Mouse (Mus musculus): ENCODE results near the gene Fam89a. TPM values are rescaled to one million over a fixed set of nuclear protein-coding genes. Genes with fewer than 3 reads are reported as not detected.

The Fam89a gene
- polyA plus RNA-seq, 1 experiment = 1.5 TPM

DNA sequence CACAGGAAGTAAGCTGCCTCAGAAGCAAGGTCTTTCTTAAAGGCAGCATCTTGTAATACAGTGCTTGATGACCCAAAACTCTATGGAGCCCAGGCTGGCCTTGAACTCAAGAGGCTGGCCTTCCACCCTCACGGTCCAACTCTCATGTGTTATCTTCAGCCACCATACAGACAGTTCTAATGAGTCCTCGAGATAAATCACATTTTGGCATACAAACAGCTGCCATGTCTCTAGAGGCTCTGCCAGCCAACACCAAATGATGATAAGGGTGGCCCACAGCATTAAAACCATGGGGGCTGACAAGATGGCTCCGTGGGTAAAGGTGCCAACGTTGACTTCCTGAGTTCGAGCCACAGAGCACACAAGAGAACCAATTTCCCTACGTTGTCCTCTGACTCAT is 38.4 kb downstream of the Fam89a start:
- peaks cover 2% of the 10 kb centered on the region for H3K79me3 ChIP-seq (ENCODE audit: low read depth)
- TF ChIP-seq FOSL1 (IDR thresholded peaks at IDR 0.05; ENCODE audit: insufficient read depth, low read length, poor library complexity, severe bottlenecking) (no peak), CTCF (IDR thresholded peaks at IDR 0.05; ENCODE audit: control insufficient read depth, insufficient read depth, insufficient read length) (no peak), CEBPB (IDR thresholded peaks at IDR 0.05; ENCODE audit: low read depth) (no peak), MAX (IDR thresholded peaks at IDR 0.05) (no peak), MYOG (IDR thresholded peaks at IDR 0.05; ENCODE audit: control insufficient read depth, extremely low read depth, insufficient read length) (no peak)
- no peak overlapping the region for H3K4me3 ChIP-seq (ENCODE audit: insufficient read depth, poor library complexity, severe bottlenecking)
- H3K79me2 ChIP-seq (ENCODE audit: control insufficient read depth, insufficient read depth) = no peaks in the 10 kb centered on the region
- no peak overlapping the region for H3ac ChIP-seq (ENCODE audit: control insufficient read depth, insufficient read length, low read depth)
- H3K36me3 ChIP-seq (ENCODE audit: control insufficient read depth, insufficient read depth) = peaks cover 42% of the 10 kb centered on the region
- H3K27me3 ChIP-seq (ENCODE audit: control insufficient read depth, insufficient read depth, insufficient read length) = no peaks in the 10 kb centered on the region

DNA sequence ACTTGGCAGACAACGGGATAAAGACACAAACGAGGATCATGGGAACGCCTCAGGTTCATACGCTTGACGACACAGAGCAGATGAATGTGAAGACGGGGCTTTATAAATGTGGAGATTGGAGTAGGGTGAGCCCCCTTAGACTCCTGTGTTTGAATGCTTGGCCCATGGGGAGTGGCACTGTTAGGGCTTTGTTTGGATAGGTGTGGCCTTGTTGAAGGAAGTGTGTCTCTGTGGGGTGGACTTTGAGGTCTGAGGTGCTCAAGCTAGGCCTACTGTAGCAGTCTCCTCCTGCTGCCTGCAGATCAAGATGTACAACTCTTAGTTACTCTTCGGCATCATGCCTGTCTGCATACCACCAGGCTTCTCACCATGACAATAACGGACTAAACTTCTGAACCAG is 45.8 kb downstream of the Fam89a start:
- no peaks in the 10 kb centered on the region for H3K79me2 ChIP-seq (ENCODE audit: control insufficient read depth, insufficient read depth)
- TF ChIP-seq USF1 (IDR thresholded peaks at IDR 0.05; ENCODE audit: low read depth) (no peak), MAX (IDR thresholded peaks at IDR 0.05) (no peak), FOSL1 (IDR thresholded peaks at IDR 0.05; ENCODE audit: insufficient read depth, low read length, poor library complexity, severe bottlenecking) (no peak), MYOG (IDR thresholded peaks at IDR 0.05; ENCODE audit: control insufficient read depth, extremely low read depth, insufficient read length) (no peak), CTCF (IDR thresholded peaks at IDR 0.05; ENCODE audit: control insufficient read depth, insufficient read depth, insufficient read length) (no peak), CEBPB (IDR thresholded peaks at IDR 0.05; ENCODE audit: low read depth) (no peak), MYOD1 (IDR thresholded peaks at IDR 0.05; ENCODE audit: control insufficient read depth, insufficient read length, low read depth) (no peak)
- H3K27me3 ChIP-seq (ENCODE audit: control insufficient read depth, insufficient read depth, insufficient read length) = no peaks in the 10 kb centered on the region
- H3ac ChIP-seq (ENCODE audit: control insufficient read depth, insufficient read length, low read depth) = no peak overlapping the region
- H3K79me3 ChIP-seq (ENCODE audit: low read depth) = no peaks in the 10 kb centered on the region
- H3K36me3 ChIP-seq (ENCODE audit: control insufficient read depth, insufficient read depth) = peaks cover 36% of the 10 kb centered on the region
- H3K4me3 ChIP-seq (ENCODE audit: insufficient read depth, poor library complexity, severe bottlenecking) = no peak overlapping the region

DNA sequence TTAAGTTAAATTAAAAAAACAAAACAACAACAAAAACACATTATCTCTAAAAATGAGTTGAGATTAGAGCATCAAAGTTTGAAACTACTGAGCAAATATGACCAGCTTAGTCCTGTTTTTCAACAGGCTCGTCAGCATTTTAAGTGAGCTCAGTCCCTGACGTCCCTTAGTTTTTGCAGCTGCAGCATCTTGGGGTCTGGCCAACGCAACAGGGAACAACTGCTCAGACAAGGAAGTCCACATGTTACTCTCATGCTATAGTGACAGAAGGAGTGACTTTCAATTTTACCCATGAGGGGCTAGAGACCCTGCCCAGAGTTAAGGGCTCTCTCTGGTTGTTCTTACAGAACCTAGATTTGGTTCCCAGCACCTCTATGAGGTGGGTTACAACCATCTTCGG is 47.3 kb downstream of the Fam89a start:
- TF ChIP-seq MAX (IDR thresholded peaks at IDR 0.05) (no peak), USF1 (IDR thresholded peaks at IDR 0.05; ENCODE audit: low read depth) (no peak), CEBPB (IDR thresholded peaks at IDR 0.05; ENCODE audit: low read depth) (no peak), FOSL1 (IDR thresholded peaks at IDR 0.05; ENCODE audit: insufficient read depth, low read length, poor library complexity, severe bottlenecking) (no peak), CTCF (IDR thresholded peaks at IDR 0.05; ENCODE audit: control insufficient read depth, insufficient read depth, insufficient read length) (no peak), MYOD1 (IDR thresholded peaks at IDR 0.05; ENCODE audit: control insufficient read depth, insufficient read length, low read depth) (no peak), MYOG (IDR thresholded peaks at IDR 0.05; ENCODE audit: control insufficient read depth, extremely low read depth, insufficient read length) (no peak)
- Histone ChIP-seq H3K36me3 (ENCODE audit: control insufficient read depth, insufficient read depth) (peaks cover 26% of the 10 kb centered on the region), H3K79me3 (ENCODE audit: low read depth) (no peaks in the 10 kb centered on the region)

DNA sequence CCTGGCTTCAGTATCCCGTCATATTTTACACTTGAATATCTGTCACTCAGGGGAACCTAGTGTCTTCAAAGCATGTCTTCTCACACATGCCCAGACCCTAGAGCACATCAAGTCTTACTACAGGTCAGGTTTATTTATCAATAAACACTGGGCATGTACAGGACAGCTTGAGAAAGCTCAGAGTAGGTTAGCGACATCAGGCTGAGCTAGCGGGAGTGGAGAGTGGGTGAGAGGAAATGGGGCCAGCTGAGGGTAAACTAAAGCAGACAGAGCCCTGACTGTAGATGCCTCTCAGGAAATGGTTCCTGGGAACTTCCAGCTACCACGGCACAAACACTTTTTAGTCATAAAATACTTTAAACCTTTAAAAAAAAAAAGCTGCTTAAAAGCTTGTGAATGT is 48.1 kb downstream of the Fam89a start:
- H3K27me3 ChIP-seq (ENCODE audit: control insufficient read depth, insufficient read depth, insufficient read length) = no peaks in the 10 kb centered on the region
- H3ac ChIP-seq (ENCODE audit: control insufficient read depth, insufficient read length, low read depth) = no peak overlapping the region
- TF ChIP-seq CTCF (IDR thresholded peaks at IDR 0.05; ENCODE audit: control insufficient read depth, insufficient read depth, insufficient read length) = no peak
- no peak for TF ChIP-seq MYOD1 (IDR thresholded peaks at IDR 0.05; ENCODE audit: control insufficient read depth, insufficient read length, low read depth)
- TF ChIP-seq MYOG (IDR thresholded peaks at IDR 0.05; ENCODE audit: control insufficient read depth, extremely low read depth, insufficient read length) = no peak
- TF ChIP-seq MAX (IDR thresholded peaks at IDR 0.05) = no peak
- TF ChIP-seq CEBPB (IDR thresholded peaks at IDR 0.05; ENCODE audit: low read depth) = no peak
- TF ChIP-seq USF1 (IDR thresholded peaks at IDR 0.05; ENCODE audit: low read depth) = no peak
- no peak for TF ChIP-seq FOSL1 (IDR thresholded peaks at IDR 0.05; ENCODE audit: insufficient read depth, low read length, poor library complexity, severe bottlenecking)
- no peaks in the 10 kb centered on the region for H3K79me3 ChIP-seq (ENCODE audit: low read depth)
- H3K79me2 ChIP-seq (ENCODE audit: control insufficient read depth, insufficient read depth) = no peaks in the 10 kb centered on the region
- no peak overlapping the region for H3K4me3 ChIP-seq (ENCODE audit: insufficient read depth, poor library complexity, severe bottlenecking)
- H3K36me3 ChIP-seq (ENCODE audit: control insufficient read depth, insufficient read depth) = peaks cover 22% of the 10 kb centered on the region

More for the DNA sequence above, 47.3 kb downstream of the Fam89a start:
- no peak overlapping the region for H3ac ChIP-seq (ENCODE audit: control insufficient read depth, insufficient read length, low read depth)
- H3K79me2 ChIP-seq (ENCODE audit: control insufficient read depth, insufficient read depth) = no peaks in the 10 kb centered on the region
- H3K4me3 ChIP-seq (ENCODE audit: insufficient read depth, poor library complexity, severe bottlenecking) = no peak overlapping the region
- H3K27me3 ChIP-seq (ENCODE audit: control insufficient read depth, insufficient read depth, insufficient read length) = no peaks in the 10 kb centered on the region

DNA sequence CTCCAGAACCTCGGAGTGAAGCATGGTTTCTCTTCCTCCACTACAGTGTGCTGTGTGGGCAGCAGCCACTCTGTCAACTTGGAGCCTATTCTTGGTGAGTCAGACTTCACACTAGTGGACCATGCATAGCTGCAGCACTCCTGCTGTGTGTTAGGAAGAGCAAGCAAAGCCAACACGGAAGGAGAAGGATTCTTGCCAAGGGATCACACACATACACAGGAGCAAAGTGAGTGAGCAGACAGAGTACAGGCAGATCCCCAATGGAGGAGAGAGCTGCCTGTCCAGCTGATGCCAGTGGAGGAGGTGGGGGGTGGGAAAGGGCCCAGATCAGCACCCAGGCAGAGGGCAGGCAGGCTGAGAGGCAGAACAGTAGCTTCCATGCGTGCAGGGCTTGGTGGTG is 49.4 kb downstream of the Fam89a start:
- Histone ChIP-seq H3K79me2 (ENCODE audit: control insufficient read depth, insufficient read depth) (no peaks in the 10 kb centered on the region), H3ac (ENCODE audit: control insufficient read depth, insufficient read length, low read depth) (no peak overlapping the region), H3K79me3 (ENCODE audit: low read depth) (no peaks in the 10 kb centered on the region), H3K4me3 (ENCODE audit: insufficient read depth, poor library complexity, severe bottlenecking) (no peak overlapping the region), H3K27me3 (ENCODE audit: control insufficient read depth, insufficient read depth, insufficient read length) (no peaks in the 10 kb centered on the region), H3K36me3 (ENCODE audit: control insufficient read depth, insufficient read depth) (peaks cover 25% of the 10 kb centered on the region)
- no peak for TF ChIP-seq CTCF (IDR thresholded peaks at IDR 0.05; ENCODE audit: control insufficient read depth, insufficient read depth, insufficient read length)
- no peak for TF ChIP-seq USF1 (IDR thresholded peaks at IDR 0.05; ENCODE audit: low read depth)
- TF ChIP-seq MYOG (IDR thresholded peaks at IDR 0.05; ENCODE audit: control insufficient read depth, extremely low read depth, insufficient read length) = no peak
- no peak for TF ChIP-seq CEBPB (IDR thresholded peaks at IDR 0.05; ENCODE audit: low read depth)
- TF ChIP-seq MAX (IDR thresholded peaks at IDR 0.05) = no peak

DNA sequence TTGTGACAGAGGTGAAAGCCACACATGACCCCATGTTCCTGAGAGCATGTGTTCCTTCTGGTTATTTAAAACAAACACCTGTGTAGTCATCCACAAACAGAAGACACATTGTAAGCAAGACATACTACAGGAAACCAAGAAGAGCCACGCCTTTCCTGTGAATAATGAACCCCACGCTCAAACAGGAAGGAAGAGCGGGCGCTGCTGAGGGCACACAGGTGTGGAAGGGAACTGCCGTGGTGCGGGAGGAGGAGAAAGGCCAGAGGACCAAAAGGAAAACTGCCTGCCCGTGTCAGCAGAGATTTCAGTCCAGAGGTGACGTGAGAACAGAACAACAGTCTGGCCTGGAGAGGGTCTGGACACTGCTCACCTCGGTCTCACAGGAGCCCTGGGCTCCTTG is 50.6 kb downstream of the Fam89a start:
- Histone ChIP-seq H3ac (ENCODE audit: control insufficient read depth, insufficient read length, low read depth) (no peak overlapping the region), H3K79me3 (ENCODE audit: low read depth) (no peaks in the 10 kb centered on the region), H3K36me3 (ENCODE audit: control insufficient read depth, insufficient read depth) (peaks cover 17% of the 10 kb centered on the region), H3K79me2 (ENCODE audit: control insufficient read depth, insufficient read depth) (no peaks in the 10 kb centered on the region), H3K4me3 (ENCODE audit: insufficient read depth, poor library complexity, severe bottlenecking) (no peak overlapping the region), H3K27me3 (ENCODE audit: control insufficient read depth, insufficient read depth, insufficient read length) (no peaks in the 10 kb centered on the region)
- no peak for TF ChIP-seq MYOD1 (IDR thresholded peaks at IDR 0.05; ENCODE audit: control insufficient read depth, insufficient read length, low read depth)
- no peak for TF ChIP-seq FOSL1 (IDR thresholded peaks at IDR 0.05; ENCODE audit: insufficient read depth, low read length, poor library complexity, severe bottlenecking)
- no peak for TF ChIP-seq CTCF (IDR thresholded peaks at IDR 0.05; ENCODE audit: control insufficient read depth, insufficient read depth, insufficient read length)
- TF ChIP-seq CEBPB (IDR thresholded peaks at IDR 0.05; ENCODE audit: low read depth) = no peak
- no peak for TF ChIP-seq MYOG (IDR thresholded peaks at IDR 0.05; ENCODE audit: control insufficient read depth, extremely low read depth, insufficient read length)
- no peak for TF ChIP-seq USF1 (IDR thresholded peaks at IDR 0.05; ENCODE audit: low read depth)
- TF ChIP-seq MAX (IDR thresholded peaks at IDR 0.05) = no peak

Data from C2C12 (cell line).